Mouse (Mus musculus): ENCODE results near the gene Tbl1xr1. TPM values are rescaled to one million over a fixed set of nuclear protein-coding genes. Genes with fewer than 3 reads are reported as not detected.

Gene Tbl1xr1
- polyA plus RNA-seq, 1 experiment from 2014 or later, result 10.7 TPM

- no peaks in the 10 kb centered on the region for H3K27me3 ChIP-seq (ENCODE audit: insufficient read depth, low read length)
- H3K4me1 ChIP-seq (replicated peaks; ENCODE audit: insufficient read depth, low read length), result peaks cover 6% of the 10 kb centered on the region; the same call in 1 of the 2 replicates
- no peaks in the 10 kb centered on the region for H3K9me3 ChIP-seq (replicated peaks; ENCODE audit: low read length)
- H3K4me3 ChIP-seq (replicated peaks; ENCODE audit: low read depth, low read length), result peak overlapping the region; percentile 86
- peak overlapping the region; percentile 90 for H3K4me2 ChIP-seq (ENCODE audit: low read length)
- peak overlapping the region; percentile 98 for H3K27ac ChIP-seq
- TF ChIP-seq CTCF (IDR thresholded peaks at IDR 0.05; ENCODE audit: low read depth), result no peak
- DNase-seq (ENCODE audit: low spot score) (peak; percentile 90), ATAC-seq (replicated peaks; ENCODE audit: low FRiP score, low read depth) (peak; percentile 86)
- H3K36me3 ChIP-seq (ENCODE audit: insufficient read depth, low read length), result no peaks in the 10 kb centered on the region
- H3K9ac ChIP-seq (ENCODE audit: low read depth, low read length), result peak overlapping the region; percentile 96
- 1% methylated on average over 54 of the region's 70 CpGs for WGBS
Measured at GRCm38 (mm10) chr3:22075887-22076560, 428 bp upstream of the Tbl1xr1 start.

GRCm38 (mm10) chr3:22076936-22077656 is 644 bp downstream of the Tbl1xr1 start:
- no peak for TF ChIP-seq CTCF (IDR thresholded peaks at IDR 0.05; ENCODE audit: low read depth)
- peak overlapping the region; percentile 96 for H3K9ac ChIP-seq (ENCODE audit: low read depth, low read length)
- DNase-seq (ENCODE audit: low spot score), result peak; percentile 54
- peak; percentile 65 for ATAC-seq (replicated peaks; ENCODE audit: low FRiP score, low read depth)
- no peaks in the 10 kb centered on the region for H3K9me3 ChIP-seq (replicated peaks; ENCODE audit: low read length)
- under 1% methylated on average over 54 of the region's 64 CpGs for WGBS
- H3K36me3 ChIP-seq (ENCODE audit: insufficient read depth, low read length), result no peaks in the 10 kb centered on the region
- peaks cover 6% of the 10 kb centered on the region; the same call in 1 of the 2 replicates for H3K4me1 ChIP-seq (replicated peaks; ENCODE audit: insufficient read depth, low read length)
- H3K27ac ChIP-seq, result peak overlapping the region; percentile 98
- peak overlapping the region; percentile 86 for H3K4me3 ChIP-seq (replicated peaks; ENCODE audit: low read depth, low read length)
- H3K4me2 ChIP-seq (ENCODE audit: low read length), result peak overlapping the region; percentile 66
- H3K27me3 ChIP-seq (ENCODE audit: insufficient read depth, low read length), result no peaks in the 10 kb centered on the region

- peak; percentile 37 for DNase-seq (ENCODE audit: low spot score)
- Histone ChIP-seq H3K36me3 (ENCODE audit: insufficient read depth, low read length) (no peaks in the 10 kb centered on the region), H3K9me3 (replicated peaks; ENCODE audit: low read length) (no peaks in the 10 kb centered on the region), H3K27ac (0 out of 2 replicates have a peak overlapping the region, but pooled peaks have one; percentile 98), H3K27me3 (ENCODE audit: insufficient read depth, low read length) (no peaks in the 10 kb centered on the region), H3K4me1 (replicated peaks; ENCODE audit: insufficient read depth, low read length) (peaks cover 6% of the 10 kb centered on the region; the same call in 1 of the 2 replicates), H3K4me2 (ENCODE audit: low read length) (peak overlapping the region; percentile 66), H3K9ac (ENCODE audit: low read depth, low read length) (0 out of 2 replicates have a peak overlapping the region, but pooled peaks have one; percentile 96), H3K4me3 (replicated peaks; ENCODE audit: low read depth, low read length) (peak overlapping the region; percentile 86)
- 4% methylated on average over 9 of the region's 9 CpGs for WGBS
- TF ChIP-seq CTCF (IDR thresholded peaks at IDR 0.05; ENCODE audit: low read depth), result no peak
- ATAC-seq (replicated peaks; ENCODE audit: low FRiP score, low read depth), result no peak
Measured at GRCm38 (mm10) chr3:22077657-22078475, 1.4 kb downstream of the Tbl1xr1 start.

- H3K4me2 ChIP-seq (ENCODE audit: low read length), result peak overlapping the region; percentile 66; the same call in 1 of the 2 replicates
- H3K9me3 ChIP-seq (replicated peaks; ENCODE audit: low read length), result no peaks in the 10 kb centered on the region
- no peaks in the 10 kb centered on the region for H3K36me3 ChIP-seq (ENCODE audit: insufficient read depth, low read length)
- no peaks in the 10 kb centered on the region for H3K27me3 ChIP-seq (ENCODE audit: insufficient read depth, low read length)
- no peak overlapping the region for H3K27ac ChIP-seq
- DNase-seq (ENCODE audit: low spot score) (no peak), ATAC-seq (replicated peaks; ENCODE audit: low FRiP score, low read depth) (no peak)
- H3K4me1 ChIP-seq (replicated peaks; ENCODE audit: insufficient read depth, low read length), result peaks cover 6% of the 10 kb centered on the region; the same call in 1 of the 2 replicates
- H3K4me3 ChIP-seq (replicated peaks; ENCODE audit: low read depth, low read length), result 0 out of 2 replicates have a peak overlapping the region, but pooled peaks have one; percentile 86
- TF ChIP-seq CTCF (IDR thresholded peaks at IDR 0.05; ENCODE audit: low read depth), result no peak
- WGBS, result 43% methylated on average over 3 of the region's 3 CpGs
- H3K9ac ChIP-seq (ENCODE audit: low read depth, low read length), result no peak overlapping the region
Measured at GRCm38 (mm10) chr3:22078529-22078928, 2.1 kb downstream of the Tbl1xr1 start.

- H3K4me3 ChIP-seq (replicated peaks; ENCODE audit: low read depth, low read length), result no peak overlapping the region
- H3K9ac ChIP-seq (ENCODE audit: low read depth, low read length), result no peak overlapping the region
- no peak overlapping the region for H3K27ac ChIP-seq
- H3K4me1 ChIP-seq (replicated peaks; ENCODE audit: insufficient read depth, low read length), result peaks cover 13% of the 10 kb centered on the region; the same call in 1 of the 2 replicates
- no peaks in the 10 kb centered on the region for H3K27me3 ChIP-seq (ENCODE audit: insufficient read depth, low read length)
- no peaks in the 10 kb centered on the region for H3K9me3 ChIP-seq (replicated peaks; ENCODE audit: low read length)
- H3K36me3 ChIP-seq (ENCODE audit: insufficient read depth, low read length), result no peaks in the 10 kb centered on the region
- no peak overlapping the region for H3K4me2 ChIP-seq (ENCODE audit: low read length)
- ATAC-seq (replicated peaks; ENCODE audit: low FRiP score, low read depth), result no peak
- 68% methylated on average over 4 of the region's 4 CpGs for WGBS
- no peak for DNase-seq (ENCODE audit: low spot score)
- no peak for TF ChIP-seq CTCF (IDR thresholded peaks at IDR 0.05; ENCODE audit: low read depth)
Measured at GRCm38 (mm10) chr3:22081869-22082268, 5.4 kb downstream of the Tbl1xr1 start.

- no peaks in the 10 kb centered on the region for H3K9me3 ChIP-seq (replicated peaks; ENCODE audit: low read length)
- H3K9ac ChIP-seq (ENCODE audit: low read depth, low read length), result no peak overlapping the region
- DNase-seq (ENCODE audit: low spot score) (no peak), ATAC-seq (replicated peaks; ENCODE audit: low FRiP score, low read depth) (no peak)
- no peak overlapping the region for H3K4me2 ChIP-seq (ENCODE audit: low read length)
- no peak overlapping the region for H3K4me3 ChIP-seq (replicated peaks; ENCODE audit: low read depth, low read length)
- no peaks in the 10 kb centered on the region for H3K27me3 ChIP-seq (ENCODE audit: insufficient read depth, low read length)
- peaks cover 13% of the 10 kb centered on the region; the same call in 1 of the 2 replicates for H3K4me1 ChIP-seq (replicated peaks; ENCODE audit: insufficient read depth, low read length)
- H3K36me3 ChIP-seq (ENCODE audit: insufficient read depth, low read length), result no peaks in the 10 kb centered on the region
- 81% methylated on average over 4 of the region's 4 CpGs for WGBS
- no peak for TF ChIP-seq CTCF (IDR thresholded peaks at IDR 0.05; ENCODE audit: low read depth)
- H3K27ac ChIP-seq, result no peak overlapping the region
Measured at GRCm38 (mm10) chr3:22082823-22083222, 6.4 kb downstream of the Tbl1xr1 start.
